Mouse (Mus musculus): ENCODE measurements around the gene Ankfn1. TPM values are rescaled to one million over a fixed set of nuclear protein-coding genes. Genes with fewer than 3 reads are reported as not detected.

The Ankfn1 gene
- polyA plus RNA-seq, 1 experiment from 2014 or later = 0.02 TPM

DNA sequence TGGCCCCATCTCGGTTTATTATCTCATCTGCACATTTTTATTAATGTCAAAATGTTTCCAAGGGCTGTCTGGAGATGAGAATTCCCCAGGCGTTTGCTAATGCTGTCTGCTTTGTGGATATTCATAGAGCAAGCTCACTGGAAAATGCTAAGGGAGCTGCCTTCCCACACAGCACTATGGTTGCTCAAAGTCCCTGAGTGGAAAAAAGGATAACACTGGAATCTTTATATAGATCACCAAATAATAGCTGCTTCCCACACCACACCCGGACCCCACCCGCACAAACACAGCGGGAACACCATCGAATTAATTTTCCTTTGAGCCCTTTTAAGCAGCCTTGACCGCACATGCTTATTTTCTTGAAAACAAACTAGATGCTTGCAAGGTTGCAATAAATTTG lies 169.4 kb downstream of the Ankfn1 start:
- Histone ChIP-seq H3K9ac (no peak overlapping the region), H3K4me1 (replicated peaks) (no peaks in the 10 kb centered on the region), H3K27ac (no peak overlapping the region), H3K9me3 (replicated peaks) (no peaks in the 10 kb centered on the region), H3K4me3 (replicated peaks) (no peak overlapping the region), H3K36me3 (no peaks in the 10 kb centered on the region), H3K27me3 (no peaks in the 10 kb centered on the region), H3K4me2 (no peak overlapping the region)
- WGBS (ENCODE audit: insufficient replicate concordance) = 60% methylated on average over 7 of the region's 7 CpGs
- DNase-seq (no peak), ATAC-seq (ENCODE audit: low read depth) (no peak)

- no peak overlapping the region for H3K4me3 ChIP-seq (replicated peaks)
Observed at GRCm38 (mm10) chr11:89607270-89607669, 170.2 kb downstream of the Ankfn1 start.

DNA sequence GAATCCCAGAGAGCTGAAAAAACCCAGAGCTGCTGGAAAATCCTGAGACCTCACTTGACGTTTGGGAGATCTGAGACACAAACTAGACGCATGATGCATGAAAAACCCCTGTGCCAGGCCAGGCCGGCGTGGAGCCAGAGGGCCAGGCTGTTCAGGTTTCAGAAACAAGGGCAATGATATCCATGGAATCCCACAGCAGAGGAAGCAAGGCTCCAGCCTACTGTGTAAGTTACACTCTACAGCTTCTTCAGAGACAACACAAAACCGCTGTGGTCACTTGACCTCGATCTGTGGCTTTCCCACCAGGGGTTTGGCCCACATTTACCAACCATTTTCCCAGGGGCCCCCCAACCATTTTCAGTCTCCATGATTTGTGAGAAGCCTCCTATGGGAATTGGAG lies 171.1 kb downstream of the Ankfn1 start:
- WGBS (ENCODE audit: insufficient replicate concordance) = 63% methylated on average over 6 of the region's 6 CpGs
- Histone ChIP-seq H3K4me1 (replicated peaks) (no peaks in the 10 kb centered on the region), H3K9ac (no peak overlapping the region), H3K27me3 (no peaks in the 10 kb centered on the region), H3K9me3 (replicated peaks) (no peaks in the 10 kb centered on the region), H3K4me3 (replicated peaks) (no peak overlapping the region), H3K27ac (no peak overlapping the region), H3K4me2 (no peak overlapping the region), H3K36me3 (no peaks in the 10 kb centered on the region)
- ATAC-seq (ENCODE audit: low read depth) (no peak), DNase-seq (no peak)

More at GRCm38 (mm10) chr11:89607270-89607669, 170.2 kb downstream of the Ankfn1 start:
- DNase-seq (no peak), ATAC-seq (ENCODE audit: low read depth) (no peak)
- Histone ChIP-seq H3K36me3 (no peaks in the 10 kb centered on the region), H3K9ac (no peak overlapping the region), H3K4me2 (no peak overlapping the region), H3K27me3 (no peaks in the 10 kb centered on the region), H3K4me1 (replicated peaks) (no peaks in the 10 kb centered on the region), H3K9me3 (replicated peaks) (no peaks in the 10 kb centered on the region), H3K27ac (no peak overlapping the region)
- 62% methylated on average over 3 of the region's 3 CpGs for WGBS (ENCODE audit: insufficient replicate concordance)

DNA sequence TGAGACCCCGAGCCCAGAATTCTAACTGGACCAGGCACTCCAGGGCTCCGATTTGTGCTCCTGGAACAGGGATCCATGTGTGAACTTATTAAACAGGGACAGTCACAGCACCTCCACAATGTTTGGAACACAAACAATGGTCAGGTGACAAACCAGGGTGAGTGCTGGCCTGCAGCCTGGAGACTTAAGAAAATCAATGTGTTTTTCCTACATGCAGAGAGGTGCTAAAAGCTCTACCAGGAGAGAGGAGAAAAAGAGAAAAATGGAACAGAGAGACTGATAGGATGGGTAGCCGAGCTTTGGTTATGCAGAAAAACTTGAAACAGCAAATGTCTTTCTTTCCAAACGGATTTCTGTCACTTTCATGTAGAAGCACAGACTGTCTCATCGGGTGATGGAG lies 174.5 kb downstream of the Ankfn1 start:
- ATAC-seq (ENCODE audit: low read depth) = no peak
- no peaks in the 10 kb centered on the region for H3K9me3 ChIP-seq (replicated peaks)
- no peak overlapping the region for H3K9ac ChIP-seq
- H3K27ac ChIP-seq = no peak overlapping the region
- H3K4me1 ChIP-seq (replicated peaks) = no peaks in the 10 kb centered on the region
- DNase-seq = no peak
- H3K36me3 ChIP-seq = no peaks in the 10 kb centered on the region
- no peak overlapping the region for H3K4me2 ChIP-seq
- H3K4me3 ChIP-seq (replicated peaks) = no peak overlapping the region
- WGBS (ENCODE audit: insufficient replicate concordance) = 48% methylated on average over 5 of the region's 5 CpGs
- H3K27me3 ChIP-seq = no peaks in the 10 kb centered on the region

DNA sequence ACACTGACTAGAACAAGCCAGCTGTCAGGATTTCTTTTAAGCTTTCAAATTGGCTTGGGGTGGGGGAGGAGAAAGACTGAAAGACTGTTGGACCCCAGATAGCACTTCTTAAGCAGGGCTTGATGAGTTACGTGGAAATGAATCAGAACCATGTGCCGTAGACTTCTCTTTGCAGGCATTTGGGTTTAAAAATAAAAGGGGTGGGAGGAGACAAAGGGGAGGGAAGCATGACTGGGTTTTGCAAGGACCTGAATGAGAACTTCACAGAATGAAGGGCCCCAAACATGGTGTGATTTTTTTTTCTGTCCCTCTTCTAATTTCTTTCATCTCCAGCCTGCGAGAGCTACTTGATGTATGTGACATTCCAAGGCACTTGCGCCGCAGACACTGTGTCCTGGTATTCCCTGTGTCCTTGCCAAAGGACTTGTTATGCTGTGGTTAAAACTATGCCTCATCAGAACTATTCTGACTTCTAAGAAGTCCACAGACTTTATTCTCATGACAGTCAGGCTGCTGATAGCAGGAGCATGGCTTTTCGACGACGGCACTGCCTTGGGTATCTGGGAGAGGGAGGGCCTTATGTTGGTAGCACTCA lies 176.4 kb downstream of the Ankfn1 start:
- WGBS (ENCODE audit: insufficient replicate concordance) = 72% methylated on average over 8 of the region's 8 CpGs

GRCm38 (mm10) chr11:89590273-89590874 lies 187.1 kb downstream of the Ankfn1 start:
- Histone ChIP-seq H3K9me3 (replicated peaks) (no peaks in the 10 kb centered on the region), H3K4me3 (replicated peaks) (no peak overlapping the region), H3K27me3 (no peaks in the 10 kb centered on the region), H3K27ac (no peak overlapping the region), H3K4me1 (replicated peaks) (no peaks in the 10 kb centered on the region), H3K9ac (no peak overlapping the region), H3K36me3 (no peaks in the 10 kb centered on the region), H3K4me2 (no peak overlapping the region)
- no peak for ATAC-seq (ENCODE audit: low read depth)
- no peak for DNase-seq
- 59% methylated on average over 10 of the region's 10 CpGs for WGBS (ENCODE audit: insufficient replicate concordance)

More for the DNA sequence above, 176.4 kb downstream of the Ankfn1 start:
- H3K4me1 ChIP-seq (replicated peaks) = no peaks in the 10 kb centered on the region
- no peaks in the 10 kb centered on the region for H3K36me3 ChIP-seq
- no peak overlapping the region for H3K4me3 ChIP-seq (replicated peaks)
- no peak overlapping the region for H3K9ac ChIP-seq
- DNase-seq (no peak), ATAC-seq (ENCODE audit: low read depth) (no peak)
- H3K27me3 ChIP-seq = no peaks in the 10 kb centered on the region
- no peak overlapping the region for H3K4me2 ChIP-seq
- H3K9me3 ChIP-seq (replicated peaks) = no peaks in the 10 kb centered on the region
- no peak overlapping the region for H3K27ac ChIP-seq

DNA sequence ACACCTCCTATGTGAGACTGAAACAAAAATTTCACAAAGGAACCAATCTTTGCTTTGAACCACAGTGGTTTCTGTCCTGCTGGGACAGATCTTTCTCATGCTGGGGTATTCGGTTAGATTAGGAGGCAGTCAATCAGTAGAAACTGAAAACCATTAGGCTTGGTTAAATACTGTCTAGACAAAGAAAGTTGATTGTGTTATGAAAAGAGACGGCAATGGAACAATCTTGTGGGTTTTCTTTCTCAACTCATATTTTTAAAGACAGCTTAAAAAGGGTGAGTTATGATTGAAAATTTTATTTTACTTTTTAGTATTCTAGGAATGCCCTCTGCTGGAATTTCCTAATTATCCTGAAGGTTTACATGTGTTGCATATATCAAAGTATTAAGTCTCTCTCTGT lies 191.1 kb downstream of the Ankfn1 start:
- ATAC-seq (ENCODE audit: low read depth) = no peak
- no peak overlapping the region for H3K4me2 ChIP-seq
- WGBS (ENCODE audit: insufficient replicate concordance) = 62% methylated on average over 2 of the region's 2 CpGs

GRCm38 (mm10) chr11:89579826-89580225 lies 197.6 kb downstream of the Ankfn1 start:
- H3K4me3 ChIP-seq (replicated peaks) = no peak overlapping the region
- DNase-seq = no peak
- H3K27me3 ChIP-seq = no peaks in the 10 kb centered on the region

More for the DNA sequence above, 191.1 kb downstream of the Ankfn1 start:
- H3K36me3 ChIP-seq = no peaks in the 10 kb centered on the region
- no peaks in the 10 kb centered on the region for H3K9me3 ChIP-seq (replicated peaks)
- no peak overlapping the region for H3K9ac ChIP-seq
- no peaks in the 10 kb centered on the region for H3K27me3 ChIP-seq
- H3K4me3 ChIP-seq (replicated peaks) = no peak overlapping the region
- no peak overlapping the region for H3K27ac ChIP-seq
- no peak for DNase-seq
- H3K4me1 ChIP-seq (replicated peaks) = no peaks in the 10 kb centered on the region

DNA sequence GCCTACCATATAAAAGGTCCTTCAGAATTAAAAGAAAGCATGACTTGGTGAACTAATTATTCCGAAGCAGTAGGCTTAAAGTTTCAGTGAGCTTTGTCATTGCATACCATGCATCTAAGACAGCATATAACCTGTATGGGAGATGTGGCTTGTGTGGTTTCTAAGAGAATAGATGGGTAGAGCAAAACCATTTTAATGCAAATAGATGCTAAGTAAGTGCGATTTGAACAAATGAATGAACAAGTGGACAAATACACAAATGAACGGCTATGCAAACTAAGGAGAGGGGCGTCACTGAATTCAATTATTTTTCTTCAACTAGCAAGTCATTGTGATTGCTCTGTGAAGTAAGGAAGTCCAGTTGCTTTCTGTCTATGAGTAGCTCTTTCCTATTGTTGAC lies 198.3 kb downstream of the Ankfn1 start:
- H3K27me3 ChIP-seq = no peaks in the 10 kb centered on the region
- no peak overlapping the region for H3K9ac ChIP-seq
- no peaks in the 10 kb centered on the region for H3K36me3 ChIP-seq
- DNase-seq (no peak), ATAC-seq (ENCODE audit: low read depth) (no peak)
- H3K9me3 ChIP-seq (replicated peaks) = no peaks in the 10 kb centered on the region
- H3K4me1 ChIP-seq (replicated peaks) = no peaks in the 10 kb centered on the region
- WGBS (ENCODE audit: insufficient replicate concordance) = 65% methylated on average over 4 of the region's 4 CpGs
- H3K4me2 ChIP-seq = no peak overlapping the region
- H3K4me3 ChIP-seq (replicated peaks) = no peak overlapping the region
- H3K27ac ChIP-seq = no peak overlapping the region

More at GRCm38 (mm10) chr11:89579826-89580225, 197.6 kb downstream of the Ankfn1 start:
- Histone ChIP-seq H3K36me3 (no peaks in the 10 kb centered on the region), H3K9ac (no peak overlapping the region), H3K27ac (no peak overlapping the region), H3K9me3 (replicated peaks) (no peaks in the 10 kb centered on the region), H3K4me2 (no peak overlapping the region), H3K4me1 (replicated peaks) (no peaks in the 10 kb centered on the region)
- WGBS (ENCODE audit: insufficient replicate concordance) = 51% methylated on average over 6 of the region's 6 CpGs
- ATAC-seq (ENCODE audit: low read depth) = no peak

DNA sequence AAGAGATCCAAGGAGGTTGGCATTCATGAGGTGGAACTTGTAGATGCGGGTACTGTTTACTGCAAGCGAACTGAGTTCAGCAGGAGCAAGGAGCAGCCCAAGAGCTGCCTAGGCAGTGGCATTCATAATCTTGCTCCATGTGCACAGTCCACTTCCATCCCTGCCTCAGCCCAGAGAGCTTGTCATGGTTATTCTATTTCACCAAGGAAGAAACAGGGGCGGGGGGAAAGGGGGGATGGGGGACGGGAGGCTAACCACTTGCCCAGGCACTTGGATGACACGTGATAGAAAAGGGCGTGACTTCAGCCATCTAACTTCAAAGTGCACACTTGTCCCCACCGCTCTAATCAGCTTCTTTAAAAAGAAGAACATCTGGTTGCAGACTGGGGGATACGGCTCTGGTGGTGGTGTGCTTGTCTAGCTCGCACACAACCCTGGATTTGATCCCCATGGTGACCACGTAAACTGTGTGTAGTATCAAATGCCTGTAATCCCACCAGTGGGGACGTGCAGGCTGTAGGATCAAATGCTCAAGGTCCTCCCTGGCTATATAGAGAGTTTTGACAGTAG lies 203.1 kb downstream of the Ankfn1 start:
- no peaks in the 10 kb centered on the region for H3K9me3 ChIP-seq (replicated peaks)
- ATAC-seq (ENCODE audit: low read depth) (no peak), DNase-seq (no peak)
- WGBS (ENCODE audit: insufficient replicate concordance) = 58% methylated on average over 11 of the region's 11 CpGs
- H3K36me3 ChIP-seq = no peaks in the 10 kb centered on the region
- no peak overlapping the region for H3K4me3 ChIP-seq (replicated peaks)
- no peak overlapping the region for H3K9ac ChIP-seq
- no peaks in the 10 kb centered on the region for H3K4me1 ChIP-seq (replicated peaks)
- no peak overlapping the region for H3K4me2 ChIP-seq
- H3K27me3 ChIP-seq = no peaks in the 10 kb centered on the region
- no peak overlapping the region for H3K27ac ChIP-seq

DNA sequence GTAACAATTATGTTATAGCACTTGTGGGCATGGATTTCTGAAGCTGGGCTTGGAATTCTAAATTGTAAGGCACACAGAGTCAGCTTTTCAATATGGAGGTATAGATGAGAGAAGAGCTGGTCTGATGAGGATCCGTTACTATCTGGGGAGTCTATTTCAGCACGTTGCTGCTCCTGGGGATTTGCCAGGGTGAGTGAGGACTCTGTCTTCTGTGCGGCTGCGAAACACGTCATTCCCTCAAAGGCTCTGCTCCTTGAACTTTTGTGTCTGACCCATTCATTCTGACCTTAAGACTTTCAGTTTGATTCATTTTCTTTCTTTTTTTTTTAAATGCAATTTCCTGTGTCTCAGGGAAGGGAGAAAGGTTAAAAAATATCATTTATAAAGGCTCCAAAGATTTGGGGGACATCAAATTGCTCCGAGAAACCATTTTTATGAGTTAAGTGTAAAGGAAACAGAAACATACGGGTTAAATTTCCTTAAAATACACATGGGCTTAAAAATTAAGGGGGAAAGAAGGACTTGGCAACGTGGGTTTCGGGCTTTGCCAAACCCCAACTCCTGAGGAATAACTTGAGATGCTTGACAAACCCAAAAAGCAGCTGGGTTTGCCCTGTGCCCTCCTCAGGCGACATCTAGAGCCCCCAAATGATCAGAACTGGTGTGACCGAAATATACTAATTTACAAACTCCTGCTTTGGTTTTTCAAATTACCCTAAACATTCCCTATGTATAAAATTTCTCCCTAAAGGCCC lies 207.9 kb downstream of the Ankfn1 start:
- no peaks in the 10 kb centered on the region for H3K4me1 ChIP-seq (replicated peaks)
- H3K27ac ChIP-seq = no peak overlapping the region
- no peaks in the 10 kb centered on the region for H3K36me3 ChIP-seq
- ATAC-seq (ENCODE audit: low read depth) (no peak), DNase-seq (no peak)
- WGBS (ENCODE audit: insufficient replicate concordance) = 56% methylated on average over 11 of the region's 11 CpGs
- H3K4me3 ChIP-seq (replicated peaks) = no peak overlapping the region
- no peaks in the 10 kb centered on the region for H3K9me3 ChIP-seq (replicated peaks)
- H3K27me3 ChIP-seq = no peaks in the 10 kb centered on the region
- no peak overlapping the region for H3K4me2 ChIP-seq
- H3K9ac ChIP-seq = no peak overlapping the region

Data from liver, embryonic 13.5 days (tissue).